14 mouse cellular contexts compared by ENCODE assay signal in the genomic region with DNA sequence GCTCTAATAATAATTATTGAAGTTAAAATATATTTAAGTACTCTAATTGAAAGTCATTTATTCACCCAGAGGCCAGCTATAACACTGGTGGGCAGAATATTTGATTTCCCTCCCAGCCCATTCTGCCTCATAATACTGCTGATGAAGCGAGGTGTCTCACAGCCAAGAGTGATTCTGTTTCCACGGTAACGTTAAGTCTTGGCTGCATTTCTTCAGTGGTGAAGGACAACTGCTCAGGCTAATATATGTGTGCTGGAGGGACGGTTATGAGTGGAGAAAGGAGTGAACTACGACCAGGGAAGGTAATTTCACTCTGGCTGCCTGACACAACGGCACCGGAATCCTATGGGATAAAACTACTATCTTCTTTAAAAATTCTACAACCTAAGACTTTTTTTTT.
DNase-seq lines count a peak whose midpoint lies in the region; ATAC-seq and TF ChIP-seq lines count a peak whose summit lies in the region.
"Had no signal": no experiment of that assay in that cellular context is flagged by ENCODE, and none has a peak within 500 bp of the region (broad histone marks: within the 10 kb centered on the region; RNA-seq: fewer than 3 reads in every experiment).

No protein-coding gene starts in this region.

- H3K9me3 ChIP-seq in hindbrain, embryonic 15.5 days, result no peaks in the 10 kb centered on the region
- H3K9me3 ChIP-seq: heart, embryonic 15.5 days; liver, embryonic 12.5 days had no signal

- H3K4me3 ChIP-seq in hindbrain, embryonic 15.5 days, result no peak overlapping the region
- H3K4me3 ChIP-seq in heart, adult 2 months, result no peak overlapping the region
- H3K4me3 ChIP-seq: heart, embryonic 15.5 days; liver, embryonic 12.5 days had no signal

- DNase-seq in embryo, embryonic 10 days (ENCODE audit: low spot score), result peak; percentile 7
- DNase-seq in embryo, embryonic 9.5 days (ENCODE audit: extremely low spot score), result no peak
- peak; percentile 3 for DNase-seq in retina, postnatal 1 day
- no peak for DNase-seq in retina, embryonic 14.5 days (ENCODE audit: low spot score)
- peak; percentile 29 for DNase-seq in telencephalon, adult 2 months (ENCODE audit: low read depth, low spot score)
- DNase-seq in gastrocnemius, postnatal 25 days, result no peak
- DNase-seq in heart, adult 2 months, result no peak
- DNase-seq: B cell, adult 2 months; kidney, adult 11 months; lung, postnatal 36 days; thymus, postnatal 25 days had no signal

- TF ChIP-seq CTCF in heart, adult 2 months (IDR thresholded peaks at IDR 0.05), result no peak

- 41% methylated on average over 7 of the region's 7 CpGs for WGBS in hindbrain, embryonic 15.5 days
- 66% methylated on average over 7 of the region's 7 CpGs for WGBS in heart, adult 2 months

- no peaks in the 10 kb centered on the region for H3K27me3 ChIP-seq in hindbrain, embryonic 15.5 days
- H3K27me3 ChIP-seq in heart, adult 2 months (ENCODE audit: control insufficient read depth, insufficient read depth, low read length), result no peaks in the 10 kb centered on the region
- H3K27me3 ChIP-seq: heart, embryonic 15.5 days; liver, embryonic 12.5 days had no signal

- no peak for TF ChIP-seq EP300 in heart, adult 2 months (IDR thresholded peaks at IDR 0.05; ENCODE audit: insufficient read depth, low read depth, low read length)

- intact Hi-C loops in heart, adult 2 months (cut with DNase I), result no loop called here

- H3K4me2 ChIP-seq in hindbrain, embryonic 15.5 days, result 0 out of 2 replicates have a peak overlapping the region, but pooled peaks have one; percentile 2
- H3K4me2 ChIP-seq: heart, embryonic 15.5 days; liver, embryonic 12.5 days had no signal

- H3K79me2 ChIP-seq in heart, adult 2 months (replicated peaks; ENCODE audit: control insufficient read depth, insufficient read depth, low read length), result no peaks in the 10 kb centered on the region

- no peaks in the 10 kb centered on the region for H3K36me3 ChIP-seq in hindbrain, embryonic 15.5 days
- no peaks in the 10 kb centered on the region for H3K36me3 ChIP-seq in heart, adult 2 months (ENCODE audit: control insufficient read depth, insufficient read depth, low read length)
- H3K36me3 ChIP-seq: heart, embryonic 15.5 days; liver, embryonic 12.5 days had no signal

- peak overlapping the region; percentile 25; the same call in 1 of the 2 replicates for H3K27ac ChIP-seq in hindbrain, embryonic 15.5 days (replicated peaks)
- H3K27ac ChIP-seq in heart, adult 2 months, result no peak overlapping the region
- H3K27ac ChIP-seq: heart, embryonic 15.5 days; liver, embryonic 12.5 days had no signal

- H3K4me1 ChIP-seq in hindbrain, embryonic 15.5 days (replicated peaks), result peaks cover 13% of the 10 kb centered on the region; the same call in 1 of the 2 replicates
- H3K4me1 ChIP-seq in heart, adult 2 months (ENCODE audit: control insufficient read depth, insufficient read depth, low read length), result no peaks in the 10 kb centered on the region
- H3K4me1 ChIP-seq: heart, embryonic 15.5 days; liver, embryonic 12.5 days had no signal

- peak; percentile 85 for ATAC-seq in hindbrain, embryonic 15.5 days (ENCODE audit: low FRiP score, low read depth)
- ATAC-seq: liver, embryonic 12.5 days had no signal

- no peak for TF ChIP-seq POLR2A in heart, adult 2 months (IDR thresholded peaks at IDR 0.05; ENCODE audit: insufficient read depth, low read depth, low read length)

- H3K9ac ChIP-seq in hindbrain, embryonic 15.5 days, result no peak overlapping the region
- H3K9ac ChIP-seq in heart, adult 2 months (ENCODE audit: low read depth, low read length), result no peak overlapping the region
- H3K9ac ChIP-seq: heart, embryonic 15.5 days; liver, embryonic 12.5 days had no signal

Comparison
In these comparisons a context has a peak if more than half of its experiments do, and no peak if none do; other contexts are left out.
1. DNase-seq: peak in embryo, embryonic 10 days (single experiment), retina, postnatal 1 day (single experiment) and telencephalon, adult 2 months (single experiment); none in embryo, embryonic 9.5 days (single experiment), retina, embryonic 14.5 days (single experiment), gastrocnemius, postnatal 25 days (single experiment) and heart, adult 2 months (0 of 2).